Mouse (Mus musculus) thymus, adult 2 months (tissue): ENCODE measurements around the gene Cox4i1.

Experiments used
- CTCF ChIP-seq: fragments of 200-500 bp; IDR thresholded peaks from 2 replicates; pipeline ENCODE4 v1.5.1; 2012; ENCODE audit warnings: mild to moderate bottlenecking, control low read depth, low read length, moderate library complexity, borderline replicate concordance; ENCODE audit not compliant: control insufficient read depth, poor library complexity, insufficient read depth; ENCODE audit errors: extremely low read depth
- POLR2A ChIP-seq: fragments of 200-500 bp; IDR thresholded peaks from 2 replicates; pipeline ENCODE4 v1.6.1; 2012; ENCODE audit warnings: mild to moderate bottlenecking, low read length, control low read depth, moderate library complexity; ENCODE audit not compliant: control insufficient read depth, poor library complexity, insufficient read depth; ENCODE audit errors: extremely low read depth

GRCm38 (mm10) chr8:120686576-120686975 is 18.6 kb downstream of the Cox4i1 start:
- TF ChIP-seq CTCF, result no peak
- TF ChIP-seq POLR2A, result no peak
